Mouse (Mus musculus): Measurements from ENCODE around the gene Vsir.

Gene Vsir

DNA sequence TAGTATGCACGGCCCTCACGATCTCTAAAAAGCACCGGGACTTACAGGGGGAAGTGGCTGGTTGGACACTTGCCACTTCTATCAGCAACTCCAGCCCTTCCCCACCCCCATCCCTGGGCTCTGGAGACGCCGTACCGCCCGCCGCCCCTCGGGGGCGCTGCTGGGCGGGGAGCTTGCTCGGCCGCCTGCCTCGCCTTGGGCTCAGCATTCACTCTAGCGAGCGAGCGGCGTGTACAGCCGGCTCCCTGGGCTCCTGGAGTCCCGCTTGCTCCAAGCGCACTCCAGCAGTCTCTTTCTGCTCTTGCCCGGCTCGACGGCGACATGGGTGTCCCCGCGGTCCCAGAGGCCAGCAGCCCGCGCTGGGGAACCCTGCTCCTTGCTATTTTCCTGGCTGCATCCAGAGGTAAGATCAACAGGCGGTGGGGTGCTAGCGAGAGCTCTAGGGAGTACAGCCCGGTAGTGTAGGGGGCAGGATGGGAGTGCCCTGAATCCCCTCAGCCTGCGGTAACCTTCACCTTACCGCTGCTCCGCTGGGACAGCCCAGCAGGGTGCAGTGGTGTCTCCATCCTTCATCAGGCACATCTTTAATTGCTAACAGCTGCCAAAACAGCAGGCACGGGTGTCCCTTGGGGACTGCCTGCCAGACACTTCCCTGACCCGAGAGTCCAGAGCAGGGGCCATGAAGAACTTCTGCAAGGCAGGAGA lies at the start of gene Vsir:
Gene Vsir, plus strand, starts transcription at position 151 of the 705 bp plus-strand sequence.
- in situ Hi-C loops (cut with MboI, MseI), result loop anchor here (5.0 kb wide), 1 partner anchor 35 kb away; no protein-coding TSS in a partner anchor

GRCm38 (mm10) chr10:60299636-60300035 lies 47.0 kb upstream of the Vsir start:
- in situ Hi-C loops (cut with MboI, MseI), result loop anchor here (25.0 kb wide), 1 partner anchor 313 kb away; no protein-coding TSS in a partner anchor

DNA sequence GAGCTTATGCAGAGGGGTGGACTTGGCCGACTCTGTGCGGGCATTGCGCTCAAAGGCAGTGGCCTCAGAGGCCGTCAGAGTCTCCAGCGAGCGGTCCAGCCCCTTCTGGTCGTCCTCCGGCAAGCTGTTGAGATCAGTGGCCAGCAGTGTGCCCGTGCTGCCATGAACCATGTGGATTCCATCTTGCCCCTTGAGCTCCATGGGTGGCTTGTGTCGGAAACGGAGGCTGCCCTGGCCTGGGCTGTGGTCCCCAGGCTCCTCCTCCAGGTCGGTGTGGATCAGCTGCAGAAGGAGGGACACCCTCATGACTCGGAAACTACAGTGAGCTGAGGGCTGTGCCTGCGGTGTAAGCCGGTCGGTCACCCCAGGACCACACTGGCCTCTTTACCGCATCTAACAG lies 43.2 kb upstream of the Vsir start:
- in situ Hi-C loops (cut with MboI, MseI), result loop anchor here (25.0 kb wide), 1 partner anchor 309 kb away; no protein-coding TSS in a partner anchor

- in situ Hi-C loops (cut with MboI, MseI), result loop anchor here (5.0 to 25.0 kb wide), 2 partner anchors 137 to 307 kb away; no protein-coding TSS in a partner anchor
Measured at GRCm38 (mm10) chr10:60304854-60305628, 41.6 kb upstream of the Vsir start.

DNA sequence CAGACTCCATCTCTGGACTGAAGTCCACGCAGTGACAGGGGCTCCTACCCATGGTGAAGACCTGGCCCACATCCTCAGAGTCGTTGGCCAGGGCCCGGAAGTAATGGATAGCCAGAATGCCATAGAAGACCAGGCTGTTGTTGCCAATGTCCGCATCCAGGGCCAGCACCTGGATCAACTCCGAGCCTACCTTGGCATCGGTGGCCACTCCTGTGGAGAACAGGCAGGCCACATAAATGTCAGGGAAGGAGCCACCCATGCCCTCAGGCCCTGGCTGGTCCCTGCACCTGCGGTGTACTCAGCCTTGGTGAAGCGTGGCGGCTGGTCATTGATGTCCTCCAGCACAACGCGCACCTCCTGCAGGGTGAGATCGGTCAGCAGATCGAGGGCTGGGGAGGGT lies 36.0 kb upstream of the Vsir start:
- in situ Hi-C loops (cut with MboI, MseI), result loop anchor here (25.0 kb wide), 1 partner anchor 302 kb away; no protein-coding TSS in a partner anchor

GRCm38 (mm10) chr10:60313606-60314005 lies 33.0 kb upstream of the Vsir start:
- in situ Hi-C loops (cut with MboI, MseI), result loop anchor here (25.0 kb wide), 1 partner anchor 299 kb away; no protein-coding TSS in a partner anchor

- in situ Hi-C loops (cut with MboI, MseI), result loop anchor here (25.0 kb wide), 1 partner anchor 296 kb away; no protein-coding TSS in a partner anchor
Measured at GRCm38 (mm10) chr10:60316166-60316565, 30.5 kb upstream of the Vsir start.

GRCm38 (mm10) chr10:60328963-60329650 lies 17.5 kb upstream of the Vsir start:
- in situ Hi-C loops (cut with MboI, MseI), result no loop called here

DNA sequence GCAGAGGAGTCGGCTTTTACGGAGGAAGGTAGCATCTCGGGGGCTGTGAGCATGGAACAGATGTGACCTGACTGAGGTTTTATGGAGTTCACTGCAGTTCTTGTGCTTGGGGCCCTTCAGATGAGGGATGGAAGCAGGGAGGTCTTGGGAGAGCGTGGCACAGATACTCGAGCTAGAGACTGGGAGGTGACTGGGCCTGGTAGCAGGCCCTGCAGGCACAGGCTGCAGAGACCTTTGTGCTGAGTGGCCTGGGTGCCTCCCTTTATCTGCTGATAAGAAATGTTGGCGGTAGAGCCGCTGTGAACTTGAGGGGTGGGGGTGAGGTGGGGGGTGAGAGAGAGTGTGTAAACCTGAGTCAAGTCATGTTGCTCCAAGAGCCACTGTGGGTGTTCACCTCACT lies 12.1 kb upstream of the Vsir start:
- in situ Hi-C loops (cut with MboI, MseI), result no loop called here

- in situ Hi-C loops (cut with MboI, MseI), result no loop called here
Measured at GRCm38 (mm10) chr10:60335021-60335420, 11.6 kb upstream of the Vsir start.

DNA sequence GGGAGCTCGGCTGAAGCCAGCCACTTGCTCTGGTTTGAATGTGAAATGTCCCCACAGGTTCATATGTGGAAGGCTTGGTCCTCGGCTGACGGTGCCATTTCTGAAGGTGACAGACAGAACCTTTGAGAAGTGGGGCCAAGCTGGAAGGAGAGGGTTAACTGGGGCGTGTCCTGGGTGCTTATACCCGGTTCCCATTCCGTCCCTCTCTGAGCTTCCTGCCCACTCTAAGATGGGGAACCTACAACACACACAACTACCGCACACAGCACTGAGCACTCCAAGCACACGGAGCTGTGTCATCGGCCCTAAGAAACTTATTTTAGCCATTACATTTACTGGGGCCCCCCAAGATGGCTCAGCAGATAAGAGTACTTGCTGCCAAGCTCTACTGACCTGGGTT lies 5.1 kb upstream of the Vsir start:
- in situ Hi-C loops (cut with MboI, MseI), result no loop called here

DNA sequence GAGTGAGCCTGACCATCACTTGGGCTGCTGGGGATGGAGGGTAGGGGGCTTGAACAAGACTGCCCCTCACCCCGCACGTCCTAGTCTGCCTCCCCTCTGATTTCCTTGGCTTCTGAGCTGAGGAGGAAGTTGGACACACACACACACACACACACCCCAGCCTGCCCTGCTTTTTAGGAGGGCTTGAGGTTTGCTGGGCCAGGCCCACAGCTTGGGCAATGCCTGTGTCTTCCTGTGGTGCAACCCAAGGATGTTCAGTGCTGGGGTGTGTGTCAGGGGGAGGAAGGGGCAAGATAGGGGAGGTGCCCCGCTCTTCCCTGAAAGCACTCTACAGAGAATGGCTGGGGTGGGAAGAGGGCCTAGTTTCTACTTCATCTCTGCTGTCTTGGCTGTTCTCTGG lies 2.5 kb upstream of the Vsir start:
- in situ Hi-C loops (cut with MboI, MseI), result no loop called here

DNA sequence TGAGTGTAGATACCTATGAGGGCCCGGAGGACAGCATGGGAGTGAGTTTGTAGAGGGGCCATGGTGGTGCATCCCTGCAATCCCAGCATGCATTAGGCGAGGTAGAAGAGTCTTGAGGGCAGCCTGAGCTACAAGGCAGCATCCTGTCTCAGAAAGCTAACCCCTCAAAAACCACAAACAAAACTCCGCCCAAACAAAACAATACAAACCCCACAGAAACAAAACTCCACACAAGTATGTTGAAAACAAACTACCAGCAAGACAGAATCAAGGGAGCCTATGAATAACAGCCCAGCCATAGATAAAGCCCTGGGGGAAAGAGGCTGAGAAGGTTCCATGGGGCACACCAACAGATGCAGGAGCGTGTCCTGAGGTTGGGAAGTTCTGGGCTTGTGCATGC lies 595 bp upstream of the Vsir start:
- in situ Hi-C loops (cut with MboI, MseI), result loop anchor here (5.0 kb wide), 1 partner anchor 36 kb away; no protein-coding TSS in a partner anchor

DNA sequence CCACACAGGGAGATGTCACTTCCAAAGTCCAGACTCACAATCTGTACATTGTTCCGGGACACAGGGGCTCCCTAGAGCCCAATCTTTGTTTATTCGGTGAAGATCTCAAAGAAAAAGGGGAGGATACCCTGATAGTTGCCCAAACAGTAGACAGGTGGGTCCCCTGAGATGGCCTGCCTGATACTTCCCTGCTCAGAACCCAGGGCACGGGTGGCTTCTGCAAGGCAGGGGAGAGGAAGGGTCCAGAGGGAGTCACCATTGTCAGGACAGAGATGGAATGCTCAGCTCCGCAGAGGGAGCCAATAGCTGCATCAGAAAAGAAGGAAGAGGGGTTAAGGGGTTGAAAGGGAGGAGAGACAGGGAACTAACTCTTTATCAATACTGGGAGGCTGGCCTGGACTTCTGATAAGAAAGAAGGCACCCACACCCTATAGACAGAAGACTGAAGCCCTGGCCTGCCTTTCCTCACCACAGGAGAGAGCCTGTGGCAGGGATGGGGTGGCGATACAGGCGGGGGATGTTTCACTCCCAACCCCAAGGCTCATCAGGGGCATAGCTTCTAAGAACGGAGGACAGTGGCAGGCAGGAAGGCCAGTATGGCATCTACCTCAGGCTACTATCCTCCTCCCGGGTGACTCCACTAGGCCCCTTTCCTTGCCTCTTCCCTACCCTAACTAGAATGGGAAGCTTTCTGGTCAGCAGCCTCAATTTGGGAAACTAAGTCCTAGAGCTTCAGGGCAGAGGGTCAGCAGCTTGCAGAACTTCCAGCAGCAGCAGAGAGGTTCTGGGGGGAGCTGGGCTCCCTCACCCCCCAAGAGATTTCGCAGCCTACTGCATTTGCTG lies 1.3 kb downstream of the Vsir start:
- in situ Hi-C loops (cut with MboI, MseI), result loop anchor here (5.0 kb wide), 1 partner anchor 34 kb away; no protein-coding TSS in a partner anchor

DNA sequence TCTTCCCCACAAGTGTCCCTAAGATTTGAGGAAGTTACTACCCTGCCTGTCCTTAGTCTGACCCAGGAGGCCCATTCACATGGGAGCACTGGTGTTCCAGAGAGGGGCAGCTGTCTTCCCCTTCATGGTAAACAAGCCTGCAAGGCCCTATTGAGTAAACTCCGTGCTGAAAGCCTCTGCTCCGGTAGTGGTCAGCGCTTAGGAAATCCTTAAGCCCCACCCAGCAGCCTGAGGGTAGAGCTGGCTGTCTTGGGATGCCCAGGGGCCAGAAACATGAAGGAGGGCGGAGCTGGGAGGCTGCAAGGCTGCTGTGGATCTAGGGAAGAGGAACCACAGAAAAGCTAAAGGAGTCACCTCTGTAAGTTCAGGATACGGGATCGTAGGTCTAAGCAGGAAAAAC lies 2.4 kb downstream of the Vsir start:
- in situ Hi-C loops (cut with MboI, MseI), result loop anchor here (5.0 kb wide), 1 partner anchor 33 kb away; no protein-coding TSS in a partner anchor

- in situ Hi-C loops (cut with MboI, MseI), result loop anchor here (5.0 kb wide), 1 partner anchor 33 kb away; no protein-coding TSS in a partner anchor
Measured at GRCm38 (mm10) chr10:60349644-60350043, 3.0 kb downstream of the Vsir start.

DNA sequence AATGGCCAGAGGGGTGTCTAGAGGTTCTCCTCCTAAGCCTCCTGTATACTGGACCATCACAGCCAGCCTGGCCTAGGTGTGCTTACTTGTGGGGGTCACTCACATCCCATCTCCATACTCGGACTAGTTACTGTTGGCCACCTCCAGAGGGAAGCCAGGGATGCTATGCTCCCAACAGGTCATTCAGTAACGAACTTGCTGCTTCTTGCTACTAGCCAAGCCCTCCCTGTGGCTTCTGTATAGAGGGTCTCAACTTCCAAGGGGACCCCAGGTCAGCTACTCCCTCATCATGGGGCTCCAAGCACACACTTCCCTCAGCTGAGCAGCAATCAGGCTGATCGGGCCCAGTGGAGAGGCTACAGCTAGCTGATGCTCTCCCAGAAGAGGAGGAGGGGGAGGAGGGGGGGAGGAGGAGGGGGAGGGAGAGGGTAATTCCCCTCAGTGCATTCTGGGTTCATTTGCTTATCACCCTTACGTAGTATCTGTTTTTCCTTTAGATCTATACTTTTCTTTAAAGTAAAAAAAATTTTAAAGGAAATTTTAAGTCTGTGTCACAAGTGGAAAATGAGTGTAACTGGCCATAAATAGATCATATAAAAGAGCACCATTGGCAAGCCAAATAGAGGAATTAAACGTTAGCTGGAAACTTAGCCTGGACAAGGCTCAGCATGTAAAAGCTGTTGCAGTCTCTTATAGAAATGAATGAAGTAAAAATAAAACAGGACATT lies 3.6 kb downstream of the Vsir start:
- in situ Hi-C loops (cut with MboI, MseI), result no loop called here

GRCm38 (mm10) chr10:60350805-60351167 lies 4.1 kb downstream of the Vsir start:
- in situ Hi-C loops (cut with MboI, MseI), result no loop called here

DNA sequence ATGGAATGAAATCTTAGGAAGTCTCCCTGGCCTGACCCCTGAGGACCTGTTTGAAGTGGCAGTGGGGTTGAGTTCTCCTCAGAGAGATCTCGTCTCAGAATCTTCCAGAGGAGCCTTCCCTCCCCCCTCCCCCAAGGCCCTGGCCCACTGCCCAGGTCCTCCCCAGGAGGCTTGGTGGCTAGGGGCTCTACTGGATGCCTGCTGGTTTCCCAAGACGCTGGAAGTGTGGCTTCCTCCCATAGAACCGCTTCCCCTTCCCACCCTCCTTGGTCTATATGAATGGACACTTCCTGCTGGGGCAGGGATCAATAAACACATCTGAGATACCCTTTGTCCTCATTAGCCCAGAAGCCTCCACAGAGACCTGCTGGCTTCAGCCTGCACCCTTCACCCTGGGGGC lies 4.6 kb downstream of the Vsir start:
- in situ Hi-C loops (cut with MboI, MseI), result no loop called here

Data from T-helper 1 cell (primary cell).